8 mouse cellular contexts compared by ENCODE assay signal in the genomic region with DNA sequence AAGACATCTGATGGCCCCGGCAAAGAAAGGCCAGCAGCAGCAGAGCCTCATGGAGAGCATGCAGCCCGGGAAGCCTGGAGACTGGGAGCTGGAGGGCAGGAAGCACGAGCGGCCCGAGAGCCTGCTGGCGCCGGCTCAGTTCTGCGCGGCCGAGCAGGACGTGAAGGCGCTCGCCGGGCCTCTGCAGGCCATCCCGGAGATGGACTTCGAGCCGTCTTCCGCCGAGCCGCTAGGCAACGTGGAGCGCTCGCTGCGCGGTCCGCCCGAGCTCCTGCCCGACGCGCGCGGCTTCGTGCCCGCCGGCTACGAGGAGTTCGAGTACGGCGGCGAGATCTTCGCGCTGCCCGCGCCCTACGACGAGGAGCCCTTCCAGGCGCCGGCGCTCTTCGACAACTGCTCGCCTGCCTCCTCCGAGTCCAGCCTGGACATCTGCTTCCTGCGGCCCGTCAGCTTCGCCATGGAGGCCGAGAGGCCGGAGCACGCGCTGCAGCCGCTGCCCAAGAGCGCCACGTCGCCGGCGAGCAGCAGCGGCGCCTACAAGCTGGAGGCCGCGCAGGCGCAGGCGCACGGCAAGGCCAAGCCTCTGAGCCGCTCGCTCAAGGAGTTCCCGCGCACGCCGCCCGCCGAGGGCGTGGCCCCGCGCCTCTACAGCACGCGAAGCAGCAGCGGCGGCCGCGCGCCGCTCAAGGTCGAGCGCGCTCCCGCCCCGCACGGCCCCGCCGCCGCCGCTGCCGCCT. TPM values are rescaled to one million over a fixed set of nuclear protein-coding genes. Genes with fewer than 3 reads are reported as not detected.
DNase-seq lines count a peak whose midpoint lies in the region; ATAC-seq lines count a peak whose summit lies in the region.

Gene Gm10190 (minus strand): TSS at position 553 of the 737 bp plus-strand sequence.

- no peaks in the 10 kb centered on the region for H3K9me3 ChIP-seq in forebrain, embryonic 12.5 days
- no peaks in the 10 kb centered on the region for H3K9me3 ChIP-seq in heart, embryonic 15.5 days (replicated peaks)
- H3K9me3 ChIP-seq in liver, embryonic 11.5 days (ENCODE audit: control insufficient read depth, low read length): no peaks in the 10 kb centered on the region

- H3K36me3 ChIP-seq in forebrain, embryonic 12.5 days (replicated peaks): no peaks in the 10 kb centered on the region
- H3K36me3 ChIP-seq in heart, embryonic 15.5 days: no peaks in the 10 kb centered on the region
- H3K36me3 ChIP-seq in liver, embryonic 11.5 days (ENCODE audit: control insufficient read depth, insufficient read depth, low read length): no peaks in the 10 kb centered on the region

- H3K9ac ChIP-seq in forebrain, embryonic 12.5 days: peak within 1 kb of the TSS; percentile 70
- H3K9ac ChIP-seq in heart, embryonic 15.5 days: peak within 1 kb of the TSS; percentile 77
- peak within 1 kb of the TSS; percentile 57 for H3K9ac ChIP-seq in liver, embryonic 11.5 days (ENCODE audit: low read depth, low read length)

- H3K4me1 ChIP-seq in forebrain, embryonic 12.5 days: peaks cover 8% of the 10 kb centered on the region
- peaks cover 10% of the 10 kb centered on the region for H3K4me1 ChIP-seq in heart, embryonic 15.5 days (replicated peaks)
- no peaks in the 10 kb centered on the region for H3K4me1 ChIP-seq in liver, embryonic 11.5 days (replicated peaks; ENCODE audit: control insufficient read depth, insufficient read depth, low read length)

- peak within 1 kb of the TSS; percentile 76 for H3K4me2 ChIP-seq in forebrain, embryonic 12.5 days
- peak within 1 kb of the TSS; percentile 89 for H3K4me2 ChIP-seq in heart, embryonic 15.5 days
- H3K4me2 ChIP-seq in liver, embryonic 11.5 days: peak within 1 kb of the TSS; percentile 75

- WGBS in forebrain, embryonic 12.5 days: 5% methylated on average over 96 of the region's 102 CpGs
- 3% methylated on average over 101 of the region's 102 CpGs for WGBS in heart, embryonic 15.5 days
- 5% methylated on average over 102 of the region's 102 CpGs for whole genome bisulfite sequencing in liver, embryonic 11.5 days

- DNase-seq in CD4-positive helper T cell, adult 2 months (ENCODE audit: low read depth, low spot score): peak; percentile 94
- DNase-seq in cerebellum, adult 11 months: peak; percentile 82
- DNase-seq in kidney, postnatal 14 days: peak; percentile 95
- peak; percentile 85 for DNase-seq in liver, embryonic 11.5 days (ENCODE audit: low spot score)
- peak; percentile 93 for DNase-seq in naive thymus-derived CD4-positive, alpha-beta T cell, adult 2 months (ENCODE audit: low read depth)
- peak; percentile 80 to 87 for DNase-seq in spleen, postnatal 4 days (ENCODE audit: low spot score in 2 of 2)

- peak within 1 kb of the TSS; percentile 49 for H3K4me3 ChIP-seq in forebrain, embryonic 12.5 days (replicated peaks)
- peak within 1 kb of the TSS; percentile 53 for H3K4me3 ChIP-seq in heart, embryonic 15.5 days
- peak within 1 kb of the TSS; percentile 35 for H3K4me3 ChIP-seq in liver, embryonic 11.5 days (ENCODE audit: low read depth, low read length)

- H3K27me3 ChIP-seq in forebrain, embryonic 12.5 days: peaks cover 31% of the 10 kb centered on the region
- H3K27me3 ChIP-seq in heart, embryonic 15.5 days: no peaks in the 10 kb centered on the region
- peaks cover 14% of the 10 kb centered on the region for H3K27me3 ChIP-seq in liver, embryonic 11.5 days (replicated peaks; ENCODE audit: control insufficient read depth, insufficient read depth, low read length)

- peak within 1 kb of the TSS; percentile 44; the same call in 1 of the 2 replicates for H3K27ac ChIP-seq in forebrain, embryonic 12.5 days
- peak within 1 kb of the TSS; percentile 57 for H3K27ac ChIP-seq in heart, embryonic 15.5 days
- no peak within 1 kb of the TSS for H3K27ac ChIP-seq in liver, embryonic 11.5 days (ENCODE audit: low read depth, low read length)

- peak; percentile 98 for ATAC-seq in forebrain, embryonic 12.5 days (ENCODE audit: low FRiP score)
- peak; percentile 97 for ATAC-seq in heart, embryonic 15.5 days (replicated peaks; ENCODE audit: insufficient number of reproducible peaks, insufficient read depth, low FRiP score, low read depth)
- peak; percentile 96 for ATAC-seq in liver, embryonic 11.5 days (replicated peaks; ENCODE audit: low FRiP score)

RNA-seq across cellular contexts. Expression of gene Gm10190, which starts in this region (rescaled TPM):
- 1.9 and 2.0 TPM in 2 replicates for polyA plus RNA-seq in forebrain, embryonic 12.5 days (2016; fragmentation: Nextera tagmentation; extraction: Ambion mirVana)
- 0.96 and 1.3 TPM in 2 replicates for polyA plus RNA-seq in heart, embryonic 15.5 days (2015; fragmentation: Nextera tagmentation; extraction: Ambion mirVana)
- not detected in 2 replicates for polyA plus RNA-seq in liver, embryonic 11.5 days (2014; fragmentation: Nextera tagmentation; extraction: Ambion mirVana)

Comparison
In these comparisons a context has a peak if more than half of its experiments do, and no peak if none do; other contexts are left out.
1. Peak in DNase-seq, ATAC-seq, H3K4me3 ChIP-seq, H3K9ac ChIP-seq and H3K4me2 ChIP-seq in liver, embryonic 11.5 days; RNA of the gene not detected or under 1 TPM.